Comparison of ENCODE assay signal across 8 mouse cellular contexts in the genomic region with DNA sequence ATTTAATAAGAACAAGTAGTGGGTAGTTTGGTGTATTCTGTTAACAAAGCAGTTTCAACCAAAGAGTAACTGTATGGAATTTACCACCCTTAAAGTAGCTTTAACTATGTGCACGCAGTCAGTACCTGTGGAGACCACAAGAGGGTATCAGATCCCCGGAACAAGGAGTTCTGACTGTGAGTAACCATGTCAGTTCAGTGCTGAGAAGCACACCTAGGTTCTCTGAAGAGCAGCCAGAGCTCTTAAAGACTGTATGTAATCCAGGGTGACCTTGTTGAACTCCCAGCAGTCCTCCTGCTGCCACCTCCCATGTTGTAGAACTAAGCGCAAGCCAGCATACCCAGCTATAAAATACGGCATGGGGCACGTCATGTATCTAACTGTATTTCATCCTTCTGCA. TPM values are rescaled to one million over a fixed set of nuclear protein-coding genes. Genes with fewer than 3 reads are reported as not detected.
DNase-seq lines count a peak whose midpoint lies in the region; ATAC-seq and TF ChIP-seq lines count a peak whose summit lies in the region.

No protein-coding gene starts in this region.

- H3K27ac ChIP-seq in neural tube, embryonic 11.5 days (ENCODE audit: low read depth, low read length), result no peak overlapping the region
- peak overlapping the region; percentile 42; the same call in 1 of the 2 replicates for H3K27ac ChIP-seq in forebrain, embryonic 12.5 days
- no peak overlapping the region for H3K27ac ChIP-seq in hindbrain, embryonic 11.5 days (ENCODE audit: low read depth, low read length)
- H3K27ac ChIP-seq in limb, embryonic 12.5 days, result 0 out of 2 replicates have a peak overlapping the region, but pooled peaks have one; percentile 41
- H3K27ac ChIP-seq in midbrain, embryonic 12.5 days (replicated peaks), result no peak overlapping the region
- H3K27ac ChIP-seq in thymus, adult 2 months (ENCODE audit: control insufficient read depth, insufficient read depth, low read length), result no peak overlapping the region

- no peak overlapping the region for H3K4me2 ChIP-seq in neural tube, embryonic 11.5 days (ENCODE audit: low read depth)
- peak overlapping the region; percentile 72 for H3K4me2 ChIP-seq in forebrain, embryonic 12.5 days
- no peak overlapping the region; the same call in 1 of the 2 replicates for H3K4me2 ChIP-seq in hindbrain, embryonic 11.5 days (replicated peaks; ENCODE audit: low read depth, low read length)
- peak overlapping the region; percentile 66 for H3K4me2 ChIP-seq in limb, embryonic 12.5 days
- H3K4me2 ChIP-seq in midbrain, embryonic 12.5 days (replicated peaks), result peak overlapping the region; percentile 63

- peaks cover 11% of the 10 kb centered on the region for H3K36me3 ChIP-seq in neural tube, embryonic 11.5 days (ENCODE audit: control insufficient read depth, insufficient read depth, low read length)
- peaks cover 36% of the 10 kb centered on the region for H3K36me3 ChIP-seq in forebrain, embryonic 12.5 days (replicated peaks)
- H3K36me3 ChIP-seq in hindbrain, embryonic 11.5 days (ENCODE audit: control insufficient read depth, insufficient read depth, low read length), result peaks cover 8% of the 10 kb centered on the region
- H3K36me3 ChIP-seq in limb, embryonic 12.5 days, result peaks cover 48% of the 10 kb centered on the region
- H3K36me3 ChIP-seq in midbrain, embryonic 12.5 days, result peaks cover 30% of the 10 kb centered on the region
- H3K36me3 ChIP-seq in thymus, adult 2 months (ENCODE audit: control insufficient read depth, insufficient read depth, low read length), result peaks cover 33% of the 10 kb centered on the region

- WGBS in neural tube, embryonic 11.5 days, result 64% methylated on average over 5 of the region's 5 CpGs
- 70% methylated on average over 5 of the region's 5 CpGs for WGBS in forebrain, embryonic 12.5 days
- 76% methylated on average over 5 of the region's 5 CpGs for WGBS in hindbrain, embryonic 11.5 days
- WGBS in limb, embryonic 12.5 days, result 59% methylated on average over 5 of the region's 5 CpGs
- 77% methylated on average over 5 of the region's 5 CpGs for WGBS in midbrain, embryonic 12.5 days
- WGBS in thymus, adult 2 months, result 51% methylated on average over 5 of the region's 5 CpGs

- H3K4me3 ChIP-seq in neural tube, embryonic 11.5 days (ENCODE audit: low read depth, low read length), result no peak overlapping the region
- H3K4me3 ChIP-seq in forebrain, embryonic 12.5 days (replicated peaks), result peak overlapping the region; percentile 18
- H3K4me3 ChIP-seq in hindbrain, embryonic 11.5 days (ENCODE audit: low read depth, low read length), result 0 out of 2 replicates have a peak overlapping the region, but pooled peaks have one; percentile 4
- 0 out of 2 replicates have a peak overlapping the region, but pooled peaks have one; percentile 4 for H3K4me3 ChIP-seq in limb, embryonic 12.5 days (replicated peaks)
- peak overlapping the region; percentile 1; the same call in 1 of the 2 replicates for H3K4me3 ChIP-seq in midbrain, embryonic 12.5 days
- H3K4me3 ChIP-seq in thymus, adult 2 months (ENCODE audit: control insufficient read depth, insufficient read depth, low read length), result no peak overlapping the region

- no peak for ATAC-seq in neural tube, embryonic 11.5 days (ENCODE audit: insufficient read depth, low FRiP score, low TSS enrichment)
- no peak for ATAC-seq in forebrain, embryonic 12.5 days (ENCODE audit: low FRiP score)
- no peak for ATAC-seq in hindbrain, embryonic 11.5 days (ENCODE audit: low FRiP score)
- no peak for ATAC-seq in limb, embryonic 12.5 days (ENCODE audit: insufficient number of reproducible peaks, insufficient read depth, low FRiP score, low TSS enrichment, low read depth)
- ATAC-seq in midbrain, embryonic 12.5 days (ENCODE audit: low FRiP score, low read depth), result no peak

- TF ChIP-seq CTCF in thymus, adult 2 months (IDR thresholded peaks at IDR 0.05; ENCODE audit: borderline replicate concordance, control insufficient read depth, extremely low read depth, insufficient read depth, low read length, poor library complexity), result no peak

- H3K4me1 ChIP-seq in neural tube, embryonic 11.5 days (ENCODE audit: control insufficient read depth, insufficient read depth, low read length), result peaks cover 8% of the 10 kb centered on the region; the same call in 1 of the 2 replicates
- peaks cover 30% of the 10 kb centered on the region for H3K4me1 ChIP-seq in forebrain, embryonic 12.5 days
- H3K4me1 ChIP-seq in hindbrain, embryonic 11.5 days (replicated peaks; ENCODE audit: control insufficient read depth, insufficient read depth, low read length), result no peaks in the 10 kb centered on the region
- peaks cover 27% of the 10 kb centered on the region for H3K4me1 ChIP-seq in limb, embryonic 12.5 days (replicated peaks)
- H3K4me1 ChIP-seq in midbrain, embryonic 12.5 days, result peaks cover 30% of the 10 kb centered on the region
- peaks cover 12% of the 10 kb centered on the region for H3K4me1 ChIP-seq in thymus, adult 2 months (replicated peaks; ENCODE audit: control insufficient read depth, insufficient read depth, low read length)

- no peaks in the 10 kb centered on the region for H3K27me3 ChIP-seq in neural tube, embryonic 11.5 days (ENCODE audit: control insufficient read depth, insufficient read depth, low read length)
- H3K27me3 ChIP-seq in forebrain, embryonic 12.5 days, result no peaks in the 10 kb centered on the region
- no peaks in the 10 kb centered on the region for H3K27me3 ChIP-seq in hindbrain, embryonic 11.5 days (ENCODE audit: control insufficient read depth, insufficient read depth, low read length)
- no peaks in the 10 kb centered on the region for H3K27me3 ChIP-seq in limb, embryonic 12.5 days
- H3K27me3 ChIP-seq in midbrain, embryonic 12.5 days, result no peaks in the 10 kb centered on the region
- H3K27me3 ChIP-seq in thymus, adult 2 months (ENCODE audit: control insufficient read depth, insufficient read depth, low read length), result no peaks in the 10 kb centered on the region

- H3K9ac ChIP-seq in neural tube, embryonic 11.5 days (ENCODE audit: low read length), result no peak overlapping the region
- no peak overlapping the region for H3K9ac ChIP-seq in forebrain, embryonic 12.5 days
- no peak overlapping the region for H3K9ac ChIP-seq in hindbrain, embryonic 11.5 days (ENCODE audit: low read depth, low read length)
- no peak overlapping the region for H3K9ac ChIP-seq in limb, embryonic 12.5 days (replicated peaks)
- no peak overlapping the region for H3K9ac ChIP-seq in midbrain, embryonic 12.5 days (replicated peaks)

- TF ChIP-seq POLR2A in thymus, adult 2 months (IDR thresholded peaks at IDR 0.05; ENCODE audit: control insufficient read depth, extremely low read depth, insufficient read depth, low read length, poor library complexity), result no peak

- H3K9me3 ChIP-seq in neural tube, embryonic 11.5 days (ENCODE audit: control insufficient read depth, low read length), result no peaks in the 10 kb centered on the region
- no peaks in the 10 kb centered on the region for H3K9me3 ChIP-seq in forebrain, embryonic 12.5 days
- H3K9me3 ChIP-seq in hindbrain, embryonic 11.5 days (ENCODE audit: control insufficient read depth, low read length), result no peaks in the 10 kb centered on the region
- peaks cover 3% of the 10 kb centered on the region; the same call in 1 of the 2 replicates for H3K9me3 ChIP-seq in limb, embryonic 12.5 days
- H3K9me3 ChIP-seq in midbrain, embryonic 12.5 days, result no peaks in the 10 kb centered on the region

- DNase-seq in neural tube, embryonic 11.5 days (ENCODE audit: low spot score), result peak; percentile 43
- no peak for DNase-seq in neural tube, embryonic 10.5 days (ENCODE audit: extremely low spot score, low spot score)
- peak; percentile 55 to 73 for DNase-seq in adrenal gland, postnatal 36 days
- DNase-seq in hindbrain, embryonic 11.5 days (ENCODE audit: low spot score), result peak; percentile 59
- DNase-seq in thymus, adult 2 months, result peak; percentile 83

RNA-seq across cellular contexts. Expression of gene Tmpo, which starts 14.2 kb away (rescaled TPM):
- polyA plus RNA-seq in neural tube, embryonic 11.5 days (2014; fragmentation: Nextera tagmentation; extraction: Ambion mirVana), result 286 and 314 TPM in 2 replicates
- 100 to 1,000 TPM in 1 of 2 experiments, 10 to 100 TPM in 1; 95.1 to 105 TPM for total RNA-seq in adrenal gland, postnatal 36 days (2021)
- polyA plus RNA-seq in forebrain, embryonic 12.5 days (2016; fragmentation: Nextera tagmentation; extraction: Ambion mirVana), result 426 and 438 TPM in 2 replicates
- polyA plus RNA-seq in hindbrain, embryonic 11.5 days (2014; fragmentation: Nextera tagmentation; extraction: Ambion mirVana), result 312 and 320 TPM in 2 replicates
- polyA plus RNA-seq in limb, embryonic 12.5 days (2016; fragmentation: Nextera tagmentation; extraction: Ambion mirVana), result 436 and 444 TPM in 2 replicates
- polyA plus RNA-seq in midbrain, embryonic 12.5 days (2016; fragmentation: Nextera tagmentation; extraction: Ambion mirVana), result 368 and 394 TPM in 2 replicates
- polyA plus RNA-seq in thymus, adult 2 months (2012; rRNA removed), result 146 and 233 TPM in 2 replicates

RNA-seq across cellular contexts. Expression of gene Slc25a3, which starts 43.0 kb away (rescaled TPM):
- 434 and 443 TPM in 2 replicates for polyA plus RNA-seq in neural tube, embryonic 11.5 days (2014; fragmentation: Nextera tagmentation; extraction: Ambion mirVana)
- 1,000 to 10,000 TPM; 1,091 to 1,914 TPM for total RNA-seq in adrenal gland, postnatal 36 days (2021)
- 359 and 369 TPM in 2 replicates for polyA plus RNA-seq in forebrain, embryonic 12.5 days (2016; fragmentation: Nextera tagmentation; extraction: Ambion mirVana)
- polyA plus RNA-seq in hindbrain, embryonic 11.5 days (2014; fragmentation: Nextera tagmentation; extraction: Ambion mirVana), result 426 and 455 TPM in 2 replicates
- polyA plus RNA-seq in limb, embryonic 12.5 days (2016; fragmentation: Nextera tagmentation; extraction: Ambion mirVana), result 393 and 402 TPM in 2 replicates
- 369 and 374 TPM in 2 replicates for polyA plus RNA-seq in midbrain, embryonic 12.5 days (2016; fragmentation: Nextera tagmentation; extraction: Ambion mirVana)
- 257 and 307 TPM in 2 replicates for polyA plus RNA-seq in thymus, adult 2 months (2012; rRNA removed)

Comparison
In these comparisons a context has a peak if more than half of its experiments do, and no peak if none do; other contexts are left out.
1. H3K27ac ChIP-seq: peak in forebrain, embryonic 12.5 days (single experiment) and limb, embryonic 12.5 days (single experiment); none in neural tube, embryonic 11.5 days (single experiment), hindbrain, embryonic 11.5 days (single experiment), midbrain, embryonic 12.5 days (single experiment) and thymus, adult 2 months (single experiment).
2. H3K4me2 ChIP-seq: peak in forebrain, embryonic 12.5 days (single experiment), limb, embryonic 12.5 days (single experiment) and midbrain, embryonic 12.5 days (single experiment); none in neural tube, embryonic 11.5 days (single experiment) and hindbrain, embryonic 11.5 days (single experiment).
3. H3K4me3 ChIP-seq: peak in forebrain, embryonic 12.5 days (single experiment), hindbrain, embryonic 11.5 days (single experiment), limb, embryonic 12.5 days (single experiment) and midbrain, embryonic 12.5 days (single experiment); none in neural tube, embryonic 11.5 days (single experiment) and thymus, adult 2 months (single experiment).